Mouse (Mus musculus): ENCODE results near the gene Slc51b. TPM values are rescaled to one million over a fixed set of nuclear protein-coding genes. Genes with fewer than 3 reads are reported as not detected.

Gene Slc51b
- polyA plus RNA-seq, 1 experiment: not detected

DNA sequence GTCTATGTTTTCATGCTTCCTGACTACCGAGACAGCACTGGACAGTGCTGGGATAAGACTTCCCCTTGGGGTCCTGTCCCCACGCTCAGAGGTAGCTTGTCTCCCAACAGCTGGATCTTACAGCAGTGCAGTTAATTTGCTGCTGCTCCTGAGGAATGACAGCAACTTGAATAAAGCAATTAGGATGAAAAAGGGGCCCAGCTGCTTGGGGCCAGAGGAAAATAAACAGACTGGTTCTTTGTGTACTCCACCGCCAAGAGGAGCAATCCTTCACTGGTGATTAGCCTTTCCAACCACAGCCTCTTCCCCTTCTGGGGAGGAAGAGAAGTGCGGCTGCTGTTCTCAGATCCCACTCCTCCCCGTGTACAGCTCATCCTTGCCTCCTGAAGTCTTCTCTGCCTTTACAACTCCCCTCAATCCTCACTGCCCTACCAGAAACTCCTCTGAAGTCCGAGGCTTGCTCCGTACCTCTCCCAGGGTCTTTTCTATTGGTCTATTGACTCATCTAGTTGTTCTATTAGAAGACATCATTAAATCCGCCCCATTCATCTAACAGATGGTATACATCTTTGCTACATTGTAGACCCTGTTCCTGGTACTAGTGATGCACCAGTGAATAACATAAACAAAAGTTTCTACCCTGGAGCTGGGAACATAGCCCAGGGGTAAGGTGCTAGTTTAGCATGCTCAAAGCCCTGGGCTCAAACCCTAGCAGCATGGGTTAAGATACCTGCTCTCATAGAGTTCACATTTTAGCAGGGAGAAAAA, 36.2 kb downstream of the Slc51b start:
- H3K4me3 ChIP-seq (ENCODE audit: low read depth, low read length): no peak overlapping the region
- H3K27me3 ChIP-seq (ENCODE audit: control insufficient read depth, insufficient read depth, low read length, poor library complexity, severe bottlenecking): peaks cover 4% of the 10 kb centered on the region; the same call in 1 of the 2 replicates
- no peak overlapping the region for H3K27ac ChIP-seq (ENCODE audit: insufficient read depth, low read length)
- TF ChIP-seq CTCF (IDR thresholded peaks at IDR 0.05; ENCODE audit: low read depth, low read length) (no peak), POLR2A (IDR thresholded peaks at IDR 0.05; ENCODE audit: insufficient read depth, low read length) (no peak), EP300 (IDR thresholded peaks at IDR 0.05; ENCODE audit: insufficient read depth, low read depth, low read length) (no peak)
- no peak overlapping the region for H3K9ac ChIP-seq (ENCODE audit: low read depth, poor library complexity, severe bottlenecking)
- H3K4me1 ChIP-seq (ENCODE audit: control insufficient read depth, insufficient read depth, low read length): no peaks in the 10 kb centered on the region
- no peaks in the 10 kb centered on the region for H3K9me3 ChIP-seq (replicated peaks; ENCODE audit: control insufficient read depth, insufficient read depth, low read length, poor library complexity, severe bottlenecking)
- H3K36me3 ChIP-seq (ENCODE audit: control insufficient read depth, insufficient read depth, low read length, poor library complexity, severe bottlenecking): no peaks in the 10 kb centered on the region

GRCm38 (mm10) chr9:65384276-65384675, 38.5 kb downstream of the Slc51b start:
- no peaks in the 10 kb centered on the region for H3K27me3 ChIP-seq (ENCODE audit: control insufficient read depth, insufficient read depth, low read length, poor library complexity, severe bottlenecking)
- no peak overlapping the region for H3K4me3 ChIP-seq (ENCODE audit: low read depth, low read length)
- H3K9ac ChIP-seq (ENCODE audit: low read depth, poor library complexity, severe bottlenecking): no peak overlapping the region
- H3K9me3 ChIP-seq (replicated peaks; ENCODE audit: control insufficient read depth, insufficient read depth, low read length, poor library complexity, severe bottlenecking): no peaks in the 10 kb centered on the region
- no peaks in the 10 kb centered on the region for H3K4me1 ChIP-seq (ENCODE audit: control insufficient read depth, insufficient read depth, low read length)
- no peak overlapping the region for H3K27ac ChIP-seq (ENCODE audit: insufficient read depth, low read length)
- TF ChIP-seq POLR2A (IDR thresholded peaks at IDR 0.05; ENCODE audit: insufficient read depth, low read length) (no peak), CTCF (IDR thresholded peaks at IDR 0.05; ENCODE audit: low read depth, low read length) (no peak), EP300 (IDR thresholded peaks at IDR 0.05; ENCODE audit: insufficient read depth, low read depth, low read length) (no peak)
- H3K36me3 ChIP-seq (ENCODE audit: control insufficient read depth, insufficient read depth, low read length, poor library complexity, severe bottlenecking): no peaks in the 10 kb centered on the region

DNA sequence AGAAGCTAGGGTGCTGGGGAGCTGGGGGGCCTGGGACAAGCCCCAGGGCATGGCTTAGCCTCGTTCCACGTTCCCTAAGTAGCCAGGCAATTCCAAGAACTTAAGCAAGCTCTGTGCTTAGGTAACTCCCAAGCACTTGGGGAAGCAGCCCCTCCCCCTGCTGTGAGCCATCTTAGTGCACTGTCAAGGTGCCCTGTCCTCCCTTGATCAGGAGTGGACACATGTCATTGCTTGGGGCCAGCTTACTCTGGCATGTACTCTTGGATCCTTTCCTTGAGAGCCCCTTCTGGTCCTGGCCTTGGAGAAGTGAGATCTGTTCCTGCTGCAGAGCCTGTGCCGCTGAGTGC, 40.0 kb downstream of the Slc51b start:
- Histone ChIP-seq H3K9ac (ENCODE audit: low read depth, poor library complexity, severe bottlenecking) (no peak overlapping the region), H3K4me3 (ENCODE audit: low read depth, low read length) (no peak overlapping the region)
- TF ChIP-seq CTCF (IDR thresholded peaks at IDR 0.05; ENCODE audit: low read depth, low read length) (no peak), POLR2A (IDR thresholded peaks at IDR 0.05; ENCODE audit: insufficient read depth, low read length) (no peak), EP300 (IDR thresholded peaks at IDR 0.05; ENCODE audit: insufficient read depth, low read depth, low read length) (no peak)

DNA sequence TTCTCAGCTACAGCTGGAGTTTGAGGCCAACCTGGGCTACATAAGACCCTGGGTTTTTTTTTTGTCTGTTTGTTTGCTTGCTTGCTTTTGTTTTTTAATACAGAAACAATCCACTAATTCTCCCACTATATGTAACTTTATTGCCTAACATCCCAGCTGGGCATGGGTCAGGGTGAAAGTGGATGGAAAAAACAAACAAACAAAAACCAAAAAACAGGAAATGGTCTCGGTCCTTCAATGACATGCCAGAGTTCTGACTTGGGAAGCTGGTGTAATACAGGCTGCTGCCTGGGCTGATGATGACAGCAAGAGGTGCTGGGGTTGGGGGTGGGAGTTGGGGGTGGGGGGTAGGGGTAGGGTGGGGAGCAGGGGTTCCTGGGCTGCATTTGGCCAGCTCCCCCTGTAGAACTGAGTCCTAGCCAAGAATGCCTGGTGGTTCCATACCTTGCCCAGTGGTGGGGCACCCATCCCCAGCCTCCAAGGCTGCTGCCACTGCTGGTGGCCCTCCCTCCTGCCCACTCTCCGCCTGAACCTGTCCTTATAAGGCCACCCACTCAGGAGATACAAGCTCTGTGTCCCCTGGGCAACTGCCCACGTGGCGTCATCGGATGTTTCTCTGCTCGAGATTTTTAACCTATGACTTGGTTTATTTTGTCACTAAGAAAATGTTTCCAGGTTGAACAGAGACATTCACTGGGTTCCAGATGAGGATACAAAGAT, 40.6 kb downstream of the Slc51b start:
- Histone ChIP-seq H3K27ac (ENCODE audit: insufficient read depth, low read length) (no peak overlapping the region), H3K36me3 (ENCODE audit: control insufficient read depth, insufficient read depth, low read length, poor library complexity, severe bottlenecking) (no peaks in the 10 kb centered on the region), H3K27me3 (ENCODE audit: control insufficient read depth, insufficient read depth, low read length, poor library complexity, severe bottlenecking) (no peaks in the 10 kb centered on the region), H3K4me1 (ENCODE audit: control insufficient read depth, insufficient read depth, low read length) (no peaks in the 10 kb centered on the region), H3K9me3 (replicated peaks; ENCODE audit: control insufficient read depth, insufficient read depth, low read length, poor library complexity, severe bottlenecking) (no peaks in the 10 kb centered on the region), H3K4me3 (ENCODE audit: low read depth, low read length) (no peak overlapping the region), H3K9ac (ENCODE audit: low read depth, poor library complexity, severe bottlenecking) (no peak overlapping the region)
- TF ChIP-seq POLR2A (IDR thresholded peaks at IDR 0.05; ENCODE audit: insufficient read depth, low read length): no peak
- TF ChIP-seq EP300 (IDR thresholded peaks at IDR 0.05; ENCODE audit: insufficient read depth, low read depth, low read length): no peak
- no peak for TF ChIP-seq CTCF (IDR thresholded peaks at IDR 0.05; ENCODE audit: low read depth, low read length)

More for the DNA sequence above, 40.0 kb downstream of the Slc51b start:
- Histone ChIP-seq H3K4me1 (ENCODE audit: control insufficient read depth, insufficient read depth, low read length) (no peaks in the 10 kb centered on the region), H3K27me3 (ENCODE audit: control insufficient read depth, insufficient read depth, low read length, poor library complexity, severe bottlenecking) (no peaks in the 10 kb centered on the region), H3K27ac (ENCODE audit: insufficient read depth, low read length) (no peak overlapping the region), H3K36me3 (ENCODE audit: control insufficient read depth, insufficient read depth, low read length, poor library complexity, severe bottlenecking) (no peaks in the 10 kb centered on the region), H3K9me3 (replicated peaks; ENCODE audit: control insufficient read depth, insufficient read depth, low read length, poor library complexity, severe bottlenecking) (no peaks in the 10 kb centered on the region)

- TF ChIP-seq CTCF (IDR thresholded peaks at IDR 0.05; ENCODE audit: low read depth, low read length): no peak
- no peak for TF ChIP-seq EP300 (IDR thresholded peaks at IDR 0.05; ENCODE audit: insufficient read depth, low read depth, low read length)
- TF ChIP-seq POLR2A (IDR thresholded peaks at IDR 0.05; ENCODE audit: insufficient read depth, low read length): no peak
- no peaks in the 10 kb centered on the region for H3K4me1 ChIP-seq (ENCODE audit: control insufficient read depth, insufficient read depth, low read length)
- no peak overlapping the region for H3K9ac ChIP-seq (ENCODE audit: low read depth, poor library complexity, severe bottlenecking)
- no peaks in the 10 kb centered on the region for H3K27me3 ChIP-seq (ENCODE audit: control insufficient read depth, insufficient read depth, low read length, poor library complexity, severe bottlenecking)
- no peak overlapping the region for H3K4me3 ChIP-seq (ENCODE audit: low read depth, low read length)
- no peaks in the 10 kb centered on the region for H3K9me3 ChIP-seq (replicated peaks; ENCODE audit: control insufficient read depth, insufficient read depth, low read length, poor library complexity, severe bottlenecking)
- no peaks in the 10 kb centered on the region for H3K36me3 ChIP-seq (ENCODE audit: control insufficient read depth, insufficient read depth, low read length, poor library complexity, severe bottlenecking)
- H3K27ac ChIP-seq (ENCODE audit: insufficient read depth, low read length): no peak overlapping the region
Measured at GRCm38 (mm10) chr9:65381017-65381590, 41.7 kb downstream of the Slc51b start.
